Mouse (Mus musculus) thymus, postnatal 0 days (tissue): ENCODE results near the gene Ptpn3. TPM values are rescaled to one million over a fixed set of nuclear protein-coding genes. Genes with fewer than 3 reads are reported as not detected.

ENCODE experiments used
- DNase-seq: peaks from one replicate; pipeline ENCODE4 v3.0.0-alpha.2; 2015; ENCODE audit warnings: low spot score
- polyA plus RNA-seq: library from polyadenylated mRNA; unstranded; fragments of >200 nt; fragmentation: Nextera tagmentation; extraction: Ambion mirVana; gene quantifications from 2 replicates; pipeline ENCODE4 v1.2.1, GENCODE M21; 2015

The Ptpn3 gene
- 2.4 and 2.6 TPM in 2 replicates for polyA plus RNA-seq

- DNase-seq = peak; percentile 56
Measured at GRCm38 (mm10) chr4:57301410-57302313, at the start of gene Ptpn3. Gene Ptpn3 (minus strand): TSS chr4:57301837.

GRCm38 (mm10) chr4:57350541-57350940, 48.9 kb upstream of the Ptpn3 start:
- peak; percentile 71 for DNase-seq

GRCm38 (mm10) chr4:57343996-57344395, 42.4 kb upstream of the Ptpn3 start:
- DNase-seq = no peak

GRCm38 (mm10) chr4:57338923-57339322, 37.3 kb upstream of the Ptpn3 start:
- DNase-seq = no peak

- no peak for DNase-seq
Measured at GRCm38 (mm10) chr4:57338061-57338460, 36.4 kb upstream of the Ptpn3 start.

GRCm38 (mm10) chr4:57335000-57335666, 33.5 kb upstream of the Ptpn3 start:
- DNase-seq = no peak

GRCm38 (mm10) chr4:57333926-57334548, 32.4 kb upstream of the Ptpn3 start:
- no peak for DNase-seq

- DNase-seq = no peak
Measured at GRCm38 (mm10) chr4:57332511-57332910, 30.9 kb upstream of the Ptpn3 start.

- DNase-seq = peak; percentile 58
Measured at GRCm38 (mm10) chr4:57320606-57321327, 19.1 kb upstream of the Ptpn3 start.

- DNase-seq = no peak
Measured at GRCm38 (mm10) chr4:57318525-57319212, 17.0 kb upstream of the Ptpn3 start.

- no peak for DNase-seq
Measured at GRCm38 (mm10) chr4:57312256-57313166, 10.9 kb upstream of the Ptpn3 start.

GRCm38 (mm10) chr4:57311750-57312149, 10.1 kb upstream of the Ptpn3 start:
- DNase-seq = no peak

GRCm38 (mm10) chr4:57308214-57309000, 6.8 kb upstream of the Ptpn3 start:
- no peak for DNase-seq

- no peak for DNase-seq
Measured at GRCm38 (mm10) chr4:57307747-57308146, 6.1 kb upstream of the Ptpn3 start.

- DNase-seq = no peak
Measured at GRCm38 (mm10) chr4:57306260-57306659, 4.6 kb upstream of the Ptpn3 start.

- no peak for DNase-seq
Measured at GRCm38 (mm10) chr4:57305644-57306043, 4.0 kb upstream of the Ptpn3 start.

- DNase-seq = peak; percentile 37
Measured at GRCm38 (mm10) chr4:57300469-57301409, 898 bp downstream of the Ptpn3 start.
